In the genomic region with DNA sequence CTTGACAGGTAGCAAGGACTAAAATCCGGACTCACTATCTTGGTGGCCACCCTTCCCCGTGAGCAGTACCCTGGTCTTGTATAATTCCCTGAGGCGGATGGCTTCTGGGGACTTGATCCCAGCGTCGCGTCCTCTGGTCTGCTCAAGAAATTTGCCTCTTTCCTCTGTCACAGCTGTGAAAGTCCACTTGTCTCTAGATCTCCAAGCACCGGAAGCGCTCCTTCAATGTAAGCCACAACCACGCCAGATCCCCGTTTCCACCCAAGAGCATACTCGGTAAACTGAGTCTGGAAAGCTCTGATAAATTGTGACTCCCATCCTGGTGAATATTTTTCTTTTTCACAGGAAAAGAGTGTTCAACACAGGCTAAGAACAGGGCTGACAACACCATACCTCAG, we compare ENCODE assay signal across 7 mouse cellular contexts. TPM values are rescaled to one million over a fixed set of nuclear protein-coding genes. Genes with fewer than 3 reads are reported as not detected.
DNase-seq lines count a peak whose midpoint lies in the region; ATAC-seq and TF ChIP-seq lines count a peak whose summit lies in the region.

No protein-coding gene starts in this region.

- TF ChIP-seq EP300 in liver, embryonic 14.5 days (IDR thresholded peaks at IDR 0.05; ENCODE audit: low read depth) = no peak

- H3K9ac ChIP-seq in forebrain, embryonic 15.5 days (replicated peaks) = peak overlapping the region; percentile 69
- H3K9ac ChIP-seq in liver, embryonic 14.5 days (replicated peaks) = peak overlapping the region; percentile 81

- no peak for TF ChIP-seq POLR2A in lung, adult 2 months (IDR thresholded peaks at IDR 0.05; ENCODE audit: borderline replicate concordance, extremely low read depth, low read depth, low read length)

- H3K9me3 ChIP-seq in forebrain, embryonic 15.5 days = no peaks in the 10 kb centered on the region
- H3K9me3 ChIP-seq in liver, embryonic 14.5 days (ENCODE audit: control insufficient read depth, low read length) = no peaks in the 10 kb centered on the region

- peak overlapping the region; percentile 74 for H3K4me2 ChIP-seq in forebrain, embryonic 15.5 days (replicated peaks)
- peak overlapping the region; percentile 94 for H3K4me2 ChIP-seq in liver, embryonic 14.5 days (ENCODE audit: low read depth)

- peaks cover 2% of the 10 kb centered on the region; the same call in 1 of the 2 replicates for H3K4me1 ChIP-seq in lung, adult 2 months (ENCODE audit: control insufficient read depth, insufficient read depth, low read length)
- H3K4me1 ChIP-seq in forebrain, embryonic 15.5 days = peaks cover 18% of the 10 kb centered on the region
- H3K4me1 ChIP-seq in liver, embryonic 14.5 days (replicated peaks; ENCODE audit: control insufficient read depth in 2 of 2, insufficient read depth in 2 of 2, low read length in 1 of 2) = peaks cover 11 to 16% of the 10 kb centered on the region in 2 experiments

- no peak for TF ChIP-seq CTCF in lung, adult 2 months (IDR thresholded peaks at IDR 0.05; ENCODE audit: insufficient read depth, low read length)
- no peak for TF ChIP-seq CTCF in liver, embryonic 14.5 days (IDR thresholded peaks at IDR 0.05; ENCODE audit: low read depth)

- H3K36me3 ChIP-seq in forebrain, embryonic 15.5 days = no peaks in the 10 kb centered on the region
- H3K36me3 ChIP-seq in liver, embryonic 14.5 days (replicated peaks; ENCODE audit: control insufficient read depth, insufficient read depth, low read depth) = no peaks in the 10 kb centered on the region

- 3% methylated on average over 11 of the region's 11 CpGs for WGBS in lung, adult 2 months
- 4% methylated on average over 11 of the region's 11 CpGs for WGBS in forebrain, embryonic 15.5 days
- WGBS in liver, embryonic 14.5 days (ENCODE audit: insufficient replicate concordance) = 3% methylated on average over 11 of the region's 11 CpGs

- 0 out of 2 replicates have a peak, but pooled peaks have one; percentile 9 for ATAC-seq in forebrain, embryonic 15.5 days (replicated peaks)
- ATAC-seq in liver, embryonic 14.5 days (ENCODE audit: insufficient read depth) = 0 out of 2 replicates have a peak, but pooled peaks have one; percentile 2
- no peak for ATAC-seq in monocyte, adult 5-6 weeks (replicated peaks; ENCODE audit: insufficient number of reproducible peaks, low FRiP score, low TSS enrichment, poor library complexity, severe bottlenecking)

- H3K4me3 ChIP-seq in lung, adult 2 months (replicated peaks; ENCODE audit: extremely low read depth, low read depth, low read length) = peak overlapping the region; percentile 92
- peak overlapping the region; percentile 56 for H3K4me3 ChIP-seq in forebrain, embryonic 15.5 days
- H3K4me3 ChIP-seq in liver, embryonic 14.5 days (ENCODE audit: insufficient read depth in 1 of 2, low read depth in 2 of 2, low read length in 2 of 2) = peak overlapping the region; percentile 75 to 78

- DNase-seq in lung, adult 2 months = no peak
- no peak for DNase-seq in lung, postnatal 10 days
- DNase-seq in c-Kit-negative CD71-positive TER-119-positive erythroid progenitor cells, embryonic 14.5 days (ENCODE audit: low read depth, low spot score) = peak; percentile 31
- no peak for DNase-seq in liver, embryonic 14.5 days (ENCODE audit: low read depth in 3 of 3, low spot score in 3 of 3)
- DNase-seq in T-cell, adult 2 months (ENCODE audit: low spot score) = no peak

- H3K27me3 ChIP-seq in forebrain, embryonic 15.5 days = no peaks in the 10 kb centered on the region
- H3K27me3 ChIP-seq in liver, embryonic 14.5 days (ENCODE audit: control insufficient read depth, insufficient read depth, low read length) = no peaks in the 10 kb centered on the region

- peak overlapping the region; percentile 86 for H3K27ac ChIP-seq in forebrain, embryonic 15.5 days (replicated peaks)
- peak overlapping the region; percentile 75 for H3K27ac ChIP-seq in liver, embryonic 14.5 days

RNA-seq across cellular contexts. Expression of a gene that starts 0.3 kb away (rescaled TPM):
- polyA plus RNA-seq in lung, adult 2 months (2012; rRNA removed) = 5.4 and 7.5 TPM in 2 replicates
- polyA plus RNA-seq in forebrain, embryonic 15.5 days (2015; fragmentation: Nextera tagmentation; extraction: Ambion mirVana) = 11.9 and 13.6 TPM in 2 replicates
- polyA plus RNA-seq in liver, embryonic 14.5 days (2012; rRNA removed) = 4.7 TPM in 2 replicates
- polyA plus RNA-seq in liver, embryonic 14.5 days (2014; fragmentation: Nextera tagmentation; extraction: Ambion mirVana) = 5.0 and 6.6 TPM in 2 replicates
- 2.8 to 8.0 TPM (median 3.5 TPM) in 3 replicates for total RNA-seq in monocyte, adult 5-6 weeks (2017)

RNA-seq across cellular contexts. Expression of a gene that starts 3.5 kb away (rescaled TPM):
- 8.1 and 15.2 TPM in 2 replicates for polyA plus RNA-seq in lung, adult 2 months (2012; rRNA removed)
- polyA plus RNA-seq in forebrain, embryonic 15.5 days (2015; fragmentation: Nextera tagmentation; extraction: Ambion mirVana) = 48.6 and 49.1 TPM in 2 replicates
- polyA plus RNA-seq in liver, embryonic 14.5 days (2012; rRNA removed) = 8.5 and 12.7 TPM in 2 replicates
- polyA plus RNA-seq in liver, embryonic 14.5 days (2014; fragmentation: Nextera tagmentation; extraction: Ambion mirVana) = 13.4 and 14.6 TPM in 2 replicates
- 14.0 to 25.4 TPM (median 23.2 TPM) in 3 replicates for total RNA-seq in monocyte, adult 5-6 weeks (2017)

RNA-seq across cellular contexts. Expression of a gene that starts 10.5 kb away (rescaled TPM):
- 1.3 and 1.9 TPM in 2 replicates for polyA plus RNA-seq in lung, adult 2 months (2012; rRNA removed)
- polyA plus RNA-seq in forebrain, embryonic 15.5 days (2015; fragmentation: Nextera tagmentation; extraction: Ambion mirVana) = 6.0 and 6.8 TPM in 2 replicates
- polyA plus RNA-seq in liver, embryonic 14.5 days (2012; rRNA removed) = 0.50 and 0.64 TPM in 2 replicates
- polyA plus RNA-seq in liver, embryonic 14.5 days (2014; fragmentation: Nextera tagmentation; extraction: Ambion mirVana) = 0.81 and 0.87 TPM in 2 replicates
- 2.5 to 3.9 TPM (median 2.5 TPM) in 3 replicates for total RNA-seq in monocyte, adult 5-6 weeks (2017)

RNA-seq across cellular contexts. Expression of a gene that starts 46.2 kb away (rescaled TPM):
- polyA plus RNA-seq in lung, adult 2 months (2012; rRNA removed) = 0.03 and 0.11 TPM in 2 replicates
- polyA plus RNA-seq in forebrain, embryonic 15.5 days (2015; fragmentation: Nextera tagmentation; extraction: Ambion mirVana) = not detected in 2 replicates
- polyA plus RNA-seq in liver, embryonic 14.5 days (2012; rRNA removed) = not detected in 2 replicates
- polyA plus RNA-seq in liver, embryonic 14.5 days (2014; fragmentation: Nextera tagmentation; extraction: Ambion mirVana) = not detected in 2 replicates
- not detected in 3 replicates for total RNA-seq in monocyte, adult 5-6 weeks (2017)

RNA-seq across cellular contexts. Expression of a gene that starts 46.3 kb away (rescaled TPM):
- 32.6 and 34.7 TPM in 2 replicates for polyA plus RNA-seq in lung, adult 2 months (2012; rRNA removed)
- 42.7 and 47.9 TPM in 2 replicates for polyA plus RNA-seq in forebrain, embryonic 15.5 days (2015; fragmentation: Nextera tagmentation; extraction: Ambion mirVana)
- 14.6 and 20.3 TPM in 2 replicates for polyA plus RNA-seq in liver, embryonic 14.5 days (2012; rRNA removed)
- 27.2 and 30.4 TPM in 2 replicates for polyA plus RNA-seq in liver, embryonic 14.5 days (2014; fragmentation: Nextera tagmentation; extraction: Ambion mirVana)
- total RNA-seq in monocyte, adult 5-6 weeks (2017) = 75.8 to 124 TPM (median 81.0 TPM) in 3 replicates
